Mouse (Mus musculus): Measurements from ENCODE around the gene Fam161a.

- TF ChIP-seq POLR2A (IDR thresholded peaks at IDR 0.05; ENCODE audit: low read depth, low read length) (no peak), CTCF (IDR thresholded peaks at IDR 0.05; ENCODE audit: extremely low read depth, insufficient read length, insufficient replicate concordance, low read depth, low read length) (no peak; the same call in 1 of the 2 replicates)
Observed at GRCm38 (mm10) chr11:22965503-22965902, 41.8 kb upstream of the Fam161a start.

Data from small intestine, adult 2 months (tissue).